Mouse (Mus musculus): ENCODE data around the gene Sh3kbp1. TPM values are rescaled to one million over a fixed set of nuclear protein-coding genes. Genes with fewer than 3 reads are reported as not detected.

Sh3kbp1 gene
- total RNA-seq, 2 experiments from 2014 or later: 41.5 to 45.2 TPM

DNA sequence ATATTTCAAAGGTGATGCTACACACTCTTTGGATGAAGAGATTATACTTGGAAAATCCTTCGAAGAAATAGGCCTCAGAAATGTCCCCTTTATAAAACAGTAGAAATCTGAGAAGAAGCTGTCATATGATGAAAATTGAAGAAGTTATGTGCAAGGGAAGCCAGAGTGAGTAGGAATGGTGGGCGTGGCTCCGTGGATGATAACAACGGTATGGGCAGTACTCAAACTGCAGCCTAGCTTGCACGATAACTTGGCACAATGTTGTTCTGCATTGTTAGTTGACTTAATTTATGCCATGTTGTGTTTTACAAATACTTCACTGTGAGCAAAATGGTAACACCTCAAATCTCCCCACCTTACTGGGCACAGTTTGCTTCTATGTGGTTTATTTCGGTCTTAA lies 368.7 kb downstream of the Sh3kbp1 start:
- DNase-seq (ENCODE audit: low spot score in 2 of 2): no peak

Other genes with a start within 250 kb of the Sh3kbp1 start
- gene Map7d2, start 212.7 kb upstream of the Sh3kbp1 start, total RNA-seq (2021): under 1 TPM; 0.16 to 0.69 TPM
- gene Bclaf3, start 100.6 kb upstream of the Sh3kbp1 start, total RNA-seq (2021): 1 to 10 TPM; 5.9 to 6.8 TPM

All from gastrocnemius, postnatal 4 days (tissue).